Mouse (Mus musculus) kidney, adult 18-20 months (tissue): ENCODE measurements around the gene Kras.

Source experiments
- DNase-seq: peaks from one replicate; pipeline ENCODE4 v3.0.0; 2021

Kras gene

GRCm38 (mm10) chr6:145247886-145248285, 2.2 kb downstream of the Kras start:
- DNase-seq: no peak

GRCm38 (mm10) chr6:145246841-145247240, 3.2 kb downstream of the Kras start:
- no peak for DNase-seq

- DNase-seq: no peak
Observed at GRCm38 (mm10) chr6:145242521-145242920, 7.5 kb downstream of the Kras start.

GRCm38 (mm10) chr6:145240285-145240684, 9.8 kb downstream of the Kras start:
- DNase-seq: no peak

GRCm38 (mm10) chr6:145237148-145237547, 12.9 kb downstream of the Kras start:
- no peak for DNase-seq

- no peak for DNase-seq
Observed at GRCm38 (mm10) chr6:145235367-145235766, 14.7 kb downstream of the Kras start.

GRCm38 (mm10) chr6:145234391-145234790, 15.6 kb downstream of the Kras start:
- no peak for DNase-seq

GRCm38 (mm10) chr6:145226296-145226695, 23.7 kb downstream of the Kras start:
- no peak for DNase-seq

- no peak for DNase-seq
Observed at GRCm38 (mm10) chr6:145224246-145224645, 25.8 kb downstream of the Kras start.

- DNase-seq: no peak
Observed at GRCm38 (mm10) chr6:145215826-145216225, 34.2 kb downstream of the Kras start.

- no peak for DNase-seq
Observed at GRCm38 (mm10) chr6:145213916-145214315, 36.1 kb downstream of the Kras start.

GRCm38 (mm10) chr6:145211376-145212305, 38.4 kb downstream of the Kras start:
- DNase-seq: no peak

- DNase-seq: peak; percentile 99
Observed at GRCm38 (mm10) chr6:145210816-145211338, 39.2 kb downstream of the Kras start, which contains the start of the genes Casc1 and Etfrf1. Gene Casc1, minus strand, starts transcription at chr6:145211005. Gene Etfrf1, plus strand, starts transcription at chr6:145211134.

GRCm38 (mm10) chr6:145210056-145210680, 39.9 kb downstream of the Kras start:
- no peak for DNase-seq

- no peak for DNase-seq
Observed at GRCm38 (mm10) chr6:145205142-145205541, 44.9 kb downstream of the Kras start.

GRCm38 (mm10) chr6:145204440-145204839, 45.6 kb downstream of the Kras start:
- DNase-seq: no peak

GRCm38 (mm10) chr6:145202432-145203125, 47.5 kb downstream of the Kras start:
- no peak for DNase-seq

GRCm38 (mm10) chr6:145197949-145198686, 51.9 kb downstream of the Kras start:
- no peak for DNase-seq

- no peak for DNase-seq
Observed at GRCm38 (mm10) chr6:145193446-145193845, 56.6 kb downstream of the Kras start.

GRCm38 (mm10) chr6:145193038-145193437, 57.0 kb downstream of the Kras start:
- no peak for DNase-seq

GRCm38 (mm10) chr6:145187093-145188088, 62.6 kb downstream of the Kras start:
- DNase-seq: peak; percentile 19
